Mouse (Mus musculus) limb, embryonic 13.5 days (tissue): ENCODE data around the gene Trip10. TPM values are rescaled to one million over a fixed set of nuclear protein-coding genes. Genes with fewer than 3 reads are reported as not detected.
"Not testable (repeated sequence)": the region's sequence is repeated elsewhere in the genome, so short reads cannot be mapped to it uniquely, and the experiment has no call there.

ENCODE experiments used
- ATAC-seq: fragments of 200-750 bp; cut with Nextera tagmentation; 2 replicates; pipeline ENCODE4 v1.8.0; 2017; ENCODE audit warnings: low read depth, moderate number of reproducible peaks, moderate TSS enrichment; ENCODE audit not compliant: low FRiP score
- H3K27ac ChIP-seq: fragments of 300-500 bp; sonication (generic); 2 replicates; pipeline ENCODE4 v1.5.1; 2015; ENCODE audit warnings: inconsistent platforms, mild to moderate bottlenecking, moderate library complexity
- H3K27me3 ChIP-seq: fragments of 300-500 bp; sonication (generic); 2 replicates; pipeline ENCODE4 v1.6.1; 2015; ENCODE audit warnings: mild to moderate bottlenecking, inconsistent platforms
- H3K36me3 ChIP-seq: fragments of 300-500 bp; sonication (generic); 2 replicates; pipeline ENCODE4 v1.6.1; 2015; ENCODE audit warnings: inconsistent platforms, mild to moderate bottlenecking, moderate library complexity
- H3K4me1 ChIP-seq: fragments of 300-500 bp; sonication (generic); 2 replicates; pipeline ENCODE4 v1.6.1; 2015; ENCODE audit warnings: inconsistent platforms
- H3K4me2 ChIP-seq: fragments of 300-500 bp; sonication (generic); replicated peaks from 2 replicates; pipeline ENCODE4 v1.6.1; 2015; ENCODE audit warnings: inconsistent platforms, mild to moderate bottlenecking, moderate library complexity
- H3K4me3 ChIP-seq: fragments of 300-500 bp; sonication (generic); 2 replicates; pipeline ENCODE4 v1.5.1; 2015; ENCODE audit warnings: moderate library complexity, mild to moderate bottlenecking, inconsistent platforms
- H3K9ac ChIP-seq: fragments of 300-500 bp; sonication (generic); 2 replicates; pipeline ENCODE4 v1.6.1; 2015; ENCODE audit warnings: mild to moderate bottlenecking, inconsistent platforms
- H3K9me3 ChIP-seq: fragments of 300-500 bp; sonication (generic); 2 replicates; pipeline ENCODE4 v1.6.1; 2016; ENCODE audit warnings: inconsistent platforms
- WGBS: fragments of 180-500 bp; shearing (Covaris S2); methylation state at CpG from one replicate; pipeline ENCODE4 v1.1.7; 2015; 5-methylcytosine and 5-hydroxymethylcytosine counted together
- polyA plus RNA-seq: library from polyadenylated mRNA; unstranded; fragments of >200 nt; fragmentation: Nextera tagmentation; extraction: Ambion mirVana; gene quantifications from 2 replicates; pipeline ENCODE4 v1.2.1, GENCODE M21; 2015

The Trip10 gene
- polyA plus RNA-seq, 1 experiment from 2014 or later: 38.1 TPM

DNA sequence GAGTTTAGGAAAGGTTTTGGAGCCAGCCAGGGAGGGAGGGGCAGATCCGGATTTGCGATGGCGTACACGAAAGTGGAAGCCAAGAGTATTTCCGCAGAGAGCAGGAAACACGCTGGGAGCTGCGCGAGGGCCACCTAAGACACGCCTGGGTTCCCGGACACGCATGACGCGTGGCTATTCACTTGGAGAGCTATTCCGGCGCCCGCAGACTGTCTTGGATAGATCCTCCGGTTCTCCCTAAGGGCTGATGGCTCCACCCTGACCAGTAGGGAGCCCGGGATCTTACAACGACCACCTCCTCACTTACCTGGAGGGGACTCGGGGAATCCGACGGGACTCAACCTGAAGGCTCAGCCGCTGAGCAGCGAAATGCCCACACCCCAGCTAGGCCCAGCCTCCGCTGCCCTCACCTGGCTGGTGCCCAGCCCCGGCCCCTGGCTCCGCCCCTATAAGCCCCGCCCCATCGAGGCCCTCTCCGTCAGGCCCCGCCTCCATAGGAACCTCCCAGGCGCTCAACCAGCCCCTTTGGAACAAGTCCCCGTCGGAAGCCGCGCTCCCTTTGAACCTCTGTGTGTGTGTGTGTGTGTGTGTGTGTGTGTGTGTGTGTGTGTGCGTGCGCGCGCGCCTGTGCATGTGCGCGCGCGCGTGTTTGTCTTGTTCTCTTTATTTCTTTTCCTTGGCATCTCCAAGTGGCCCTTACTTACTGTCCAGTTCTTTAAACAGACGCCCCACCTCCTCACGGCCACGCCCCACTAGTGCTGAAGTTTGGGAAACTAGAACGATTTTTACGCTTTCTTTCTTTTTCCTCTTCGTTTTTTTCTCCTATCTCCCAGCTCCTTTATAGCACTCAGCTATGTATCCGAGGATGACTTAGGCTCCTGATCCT, 26.1 kb downstream of the Trip10 start:
- H3K4me1 ChIP-seq: peaks cover 11% of the 10 kb centered on the region
- H3K27me3 ChIP-seq: peaks cover 62% of the 10 kb centered on the region
- WGBS: under 1% methylated on average over 53 of the region's 53 CpGs
- H3K27ac ChIP-seq: no peak overlapping the region
- no peaks in the 10 kb centered on the region for H3K9me3 ChIP-seq
- peak overlapping the region; percentile 62 for H3K9ac ChIP-seq
- peak overlapping the region; percentile 53 for H3K4me3 ChIP-seq
- ATAC-seq: peak; percentile 72
- no peaks in the 10 kb centered on the region for H3K36me3 ChIP-seq
- H3K4me2 ChIP-seq: peak overlapping the region; percentile 74

GRCm38 (mm10) chr17:57275997-57276351, 26.7 kb downstream of the Trip10 start:
- Histone ChIP-seq H3K27ac (no peak overlapping the region), H3K36me3 (no peaks in the 10 kb centered on the region), H3K4me1 (peaks cover 11% of the 10 kb centered on the region), H3K4me2 (peak overlapping the region; percentile 74), H3K9me3 (no peaks in the 10 kb centered on the region), H3K4me3 (peak overlapping the region; percentile 53), H3K9ac (no peak overlapping the region), H3K27me3 (peaks cover 65% of the 10 kb centered on the region)
- ATAC-seq: peak; percentile 5; the same call in 1 of the 2 replicates
- WGBS: 3% methylated on average over 13 of the region's 13 CpGs

DNA sequence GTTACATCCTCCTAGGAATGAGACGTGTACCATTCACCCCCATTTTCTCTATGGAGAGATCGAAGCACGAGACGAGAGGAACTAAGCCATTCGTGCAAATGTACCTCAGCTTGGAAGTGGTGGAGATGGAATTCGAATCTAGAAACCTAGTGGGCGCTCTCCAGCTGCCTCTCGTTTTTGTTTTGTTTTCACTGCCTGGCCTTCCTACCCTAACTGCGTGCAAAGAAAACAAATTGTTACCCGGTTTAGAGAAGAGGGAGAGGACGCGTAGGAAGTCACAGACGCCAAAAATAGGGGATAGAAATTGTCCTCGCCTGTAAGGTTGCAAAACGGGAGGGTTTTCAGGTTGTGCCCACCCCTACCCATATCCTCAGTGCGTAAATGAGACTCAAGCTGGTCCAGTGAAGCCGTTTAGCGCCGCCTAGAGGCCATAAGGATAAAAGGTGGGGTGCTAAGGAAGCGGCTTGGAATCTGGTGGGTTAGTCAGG, 27.4 kb downstream of the Trip10 start:
- H3K9ac ChIP-seq: peak overlapping the region; percentile 26; the same call in 1 of the 2 replicates
- peak overlapping the region; percentile 53 for H3K4me3 ChIP-seq
- no peak overlapping the region for H3K27ac ChIP-seq
- no peaks in the 10 kb centered on the region for H3K36me3 ChIP-seq
- peak; percentile 59 for ATAC-seq
- peaks cover 11% of the 10 kb centered on the region for H3K4me1 ChIP-seq
- WGBS: under 1% methylated on average over 20 of the region's 20 CpGs
- H3K9me3 ChIP-seq: no peaks in the 10 kb centered on the region
- H3K27me3 ChIP-seq: peaks cover 65% of the 10 kb centered on the region
- peak overlapping the region; percentile 74 for H3K4me2 ChIP-seq

GRCm38 (mm10) chr17:57277598-57278261, 28.5 kb downstream of the Trip10 start:
- WGBS: 74% methylated on average over 4 of the region's 5 CpGs
- Histone ChIP-seq H3K27me3 (peaks cover 56% of the 10 kb centered on the region), H3K4me1 (peaks cover 11% of the 10 kb centered on the region)
- not testable (repeated sequence) for H3K36me3 ChIP-seq, H3K27ac ChIP-seq, H3K9ac ChIP-seq, H3K4me3 ChIP-seq, H3K4me2 ChIP-seq, ATAC-seq, H3K9me3 ChIP-seq

DNA sequence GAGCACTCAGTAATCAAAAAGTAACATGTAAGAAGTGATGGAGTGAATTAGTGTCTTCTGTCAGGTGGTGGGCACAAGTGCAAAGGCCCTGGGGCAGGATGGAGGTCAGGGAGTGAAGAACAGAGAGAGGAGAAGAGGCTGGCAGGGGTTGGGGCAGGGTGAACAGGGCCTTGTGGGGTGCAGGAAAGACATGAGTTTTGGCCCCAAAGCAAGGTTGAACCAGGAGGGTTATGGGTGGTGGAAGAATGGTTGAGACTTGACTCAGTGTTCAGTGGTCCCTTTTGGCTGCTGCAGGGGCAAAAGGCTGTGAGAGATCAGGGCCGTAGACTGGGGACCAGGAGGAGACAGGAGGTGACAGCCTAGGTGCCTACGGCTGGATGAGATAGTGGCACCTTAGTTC, 29.3 kb downstream of the Trip10 start:
- Histone ChIP-seq H3K4me2 (no peak overlapping the region), H3K27ac (no peak overlapping the region), H3K27me3 (peaks cover 57% of the 10 kb centered on the region), H3K36me3 (no peaks in the 10 kb centered on the region), H3K9ac (no peak overlapping the region), H3K9me3 (no peaks in the 10 kb centered on the region), H3K4me1 (peaks cover 11% of the 10 kb centered on the region), H3K4me3 (no peak overlapping the region)
- no peak for ATAC-seq
- WGBS: 74% methylated on average over 2 of the region's 2 CpGs

GRCm38 (mm10) chr17:57278943-57279590, 29.8 kb downstream of the Trip10 start, which contains the start of gene Vav1:
Vav1 (plus strand) TSS chr17:57279100.
- no peak within 1 kb of the TSS for H3K4me2 ChIP-seq
- H3K9me3 ChIP-seq: no peaks in the 10 kb centered on the region
- no peak within 1 kb of the TSS for H3K9ac ChIP-seq
- WGBS: 51% methylated on average over 25 of the region's 26 CpGs
- peaks cover 55% of the 10 kb centered on the region for H3K27me3 ChIP-seq
- peaks cover 11% of the 10 kb centered on the region for H3K4me1 ChIP-seq
- ATAC-seq: no peak
- no peak within 1 kb of the TSS for H3K4me3 ChIP-seq
- H3K36me3 ChIP-seq: no peaks in the 10 kb centered on the region
- no peak within 1 kb of the TSS for H3K27ac ChIP-seq

- Histone ChIP-seq H3K27ac (no peak overlapping the region), H3K4me3 (no peak overlapping the region), H3K4me2 (no peak overlapping the region), H3K4me1 (peaks cover 11% of the 10 kb centered on the region), H3K9me3 (no peaks in the 10 kb centered on the region), H3K9ac (no peak overlapping the region), H3K36me3 (no peaks in the 10 kb centered on the region), H3K27me3 (peaks cover 49% of the 10 kb centered on the region)
- ATAC-seq: no peak
- WGBS: 58% methylated on average over 9 of the region's 9 CpGs
These were observed 30.5 kb downstream of the Trip10 start for GRCm38 (mm10) chr17:57279591-57280224.

DNA sequence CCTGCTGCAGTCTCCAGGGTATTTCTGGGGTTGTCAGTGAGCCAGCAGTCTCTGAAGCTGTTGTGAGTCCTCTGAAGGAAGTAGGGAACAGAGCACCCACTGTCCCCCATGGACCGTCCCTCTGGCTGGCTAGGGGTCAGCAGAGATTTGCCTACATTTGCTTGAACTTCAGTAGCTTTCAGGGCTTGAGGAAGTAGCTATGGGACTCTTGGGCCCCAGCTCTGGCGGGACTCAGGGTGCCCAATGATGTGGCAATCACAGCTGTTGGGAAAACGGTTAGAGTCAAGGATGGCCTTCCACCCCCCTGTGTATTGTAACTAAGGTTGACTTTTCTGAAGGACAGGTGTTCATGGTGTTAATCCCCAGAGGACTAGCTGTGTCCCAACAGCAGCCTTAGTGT, 31.2 kb downstream of the Trip10 start:
- WGBS: 72% methylated on average over 3 of the region's 3 CpGs
- no peaks in the 10 kb centered on the region for H3K36me3 ChIP-seq
- no peak for ATAC-seq
- H3K4me3 ChIP-seq: no peak overlapping the region
- H3K27ac ChIP-seq: no peak overlapping the region
- peaks cover 11% of the 10 kb centered on the region for H3K4me1 ChIP-seq
- no peak overlapping the region for H3K4me2 ChIP-seq
- H3K9ac ChIP-seq: no peak overlapping the region
- H3K27me3 ChIP-seq: peaks cover 42% of the 10 kb centered on the region
- H3K9me3 ChIP-seq: no peaks in the 10 kb centered on the region

GRCm38 (mm10) chr17:57283906-57284305, 34.7 kb downstream of the Trip10 start:
- WGBS: 71% methylated on average over 5 of the region's 5 CpGs
- Histone ChIP-seq H3K36me3 (no peaks in the 10 kb centered on the region), H3K4me2 (no peak overlapping the region), H3K4me3 (no peak overlapping the region), H3K9ac (no peak overlapping the region), H3K27ac (no peak overlapping the region), H3K9me3 (no peaks in the 10 kb centered on the region), H3K27me3 (peaks cover 22% of the 10 kb centered on the region), H3K4me1 (no peaks in the 10 kb centered on the region)
- no peak for ATAC-seq

DNA sequence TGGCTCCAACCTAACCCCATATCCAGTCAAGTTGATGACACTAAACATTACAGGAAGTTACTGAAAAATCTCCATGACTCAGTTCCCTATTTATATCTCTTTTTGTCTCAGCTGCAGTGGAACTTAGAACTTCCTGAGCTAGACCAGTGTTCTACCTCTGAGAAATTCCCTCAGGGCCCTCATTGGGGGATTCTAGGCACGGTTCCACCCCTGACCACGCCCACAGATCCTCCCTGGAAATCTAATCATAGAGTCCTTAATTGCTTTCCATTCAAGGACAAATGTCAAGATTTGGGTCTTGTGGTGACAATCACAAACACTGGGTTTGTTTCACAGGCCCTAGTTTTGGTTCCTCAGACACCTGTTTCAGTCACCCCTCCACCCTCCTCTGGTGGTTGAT, 35.8 kb downstream of the Trip10 start:
- no peak overlapping the region for H3K4me3 ChIP-seq
- no peaks in the 10 kb centered on the region for H3K9me3 ChIP-seq
- H3K36me3 ChIP-seq: no peaks in the 10 kb centered on the region
- H3K27ac ChIP-seq: no peak overlapping the region
- peaks cover 10% of the 10 kb centered on the region; the same call in 1 of the 2 replicates for H3K27me3 ChIP-seq
- H3K4me2 ChIP-seq: no peak overlapping the region
- WGBS: 63% methylated on average over 2 of the region's 2 CpGs
- H3K4me1 ChIP-seq: no peaks in the 10 kb centered on the region
- no peak overlapping the region for H3K9ac ChIP-seq
- no peak for ATAC-seq

DNA sequence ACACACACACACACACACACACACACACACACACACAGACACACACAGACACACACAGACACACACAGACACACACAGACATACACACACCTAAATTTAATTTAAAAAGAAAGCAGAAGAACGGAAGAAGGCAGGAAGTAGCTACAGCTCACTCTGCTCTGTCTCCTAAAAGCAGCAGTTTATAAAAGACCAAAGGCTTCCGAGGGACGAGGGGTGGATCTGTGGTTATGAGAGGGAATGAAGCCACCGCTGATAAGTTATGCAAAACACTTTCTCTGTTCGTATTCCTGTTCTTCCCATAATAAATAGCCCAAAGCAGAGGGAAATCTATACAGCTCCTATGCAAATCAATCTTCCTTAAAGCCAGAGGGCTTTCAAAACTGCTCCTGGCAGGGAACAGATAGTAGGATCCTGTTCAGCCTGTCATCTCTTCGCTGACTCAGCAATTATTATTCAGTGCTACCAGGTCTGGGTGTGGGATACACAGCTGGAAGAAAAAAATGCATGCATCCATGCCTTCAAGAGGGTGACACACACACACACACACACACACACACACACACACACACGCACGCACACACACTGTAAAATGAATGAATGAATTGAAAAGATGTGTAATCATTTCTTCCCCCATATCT, 37.6 kb downstream of the Trip10 start:
- no peak overlapping the region for H3K4me2 ChIP-seq
- no peaks in the 10 kb centered on the region for H3K4me1 ChIP-seq
- ATAC-seq: no peak
- no peak overlapping the region for H3K27ac ChIP-seq
- no peak overlapping the region for H3K4me3 ChIP-seq
- 76% methylated on average over 8 of the region's 8 CpGs for WGBS
- 0 out of 2 replicates have a peak, but pooled peaks cover 5% of the 10 kb centered on the region for H3K27me3 ChIP-seq
- H3K9me3 ChIP-seq: no peaks in the 10 kb centered on the region
- no peak overlapping the region for H3K9ac ChIP-seq
- no peaks in the 10 kb centered on the region for H3K36me3 ChIP-seq
